Mouse (Mus musculus): ENCODE results near the gene Olfr617. TPM values are rescaled to one million over a fixed set of nuclear protein-coding genes. Genes with fewer than 3 reads are reported as not detected.
"Not testable (repeated sequence)": the region's sequence is repeated elsewhere in the genome, so short reads cannot be mapped to it uniquely, and the experiment has no call there.

Olfr617 gene
- not detected in 2 replicates for polyA plus RNA-seq (2015; fragmentation: Nextera tagmentation; extraction: Ambion mirVana)

DNA sequence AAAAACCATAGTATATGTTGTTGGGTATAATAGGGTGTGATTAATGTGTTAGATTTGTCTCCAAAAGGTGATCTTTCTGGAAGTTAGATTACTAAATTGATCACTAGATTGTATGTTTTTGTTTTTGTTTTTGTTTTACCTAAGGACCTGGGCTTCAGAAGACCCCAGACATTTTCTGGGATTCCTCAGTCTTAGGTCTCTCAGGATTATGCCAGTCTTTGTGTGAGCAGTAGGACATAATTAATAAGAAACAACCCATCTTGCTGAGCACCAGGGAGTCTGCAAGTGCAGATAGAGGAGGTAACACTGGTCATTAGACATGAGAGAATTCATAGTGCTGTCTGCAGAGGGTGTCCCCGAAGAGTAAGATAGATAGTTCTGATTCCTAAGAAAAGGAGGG is at the start of gene Olfr617:
Olfr617 (plus strand) TSS at position 301 of the 400 bp plus-strand sequence.
- WGBS: 82% methylated on average over 1 of the region's 1 CpGs
- no peak within 1 kb of the TSS for H3K27ac ChIP-seq (replicated peaks)
- H3K36me3 ChIP-seq: no peaks in the 10 kb centered on the region
- H3K4me2 ChIP-seq (replicated peaks): no peak within 1 kb of the TSS
- no peaks in the 10 kb centered on the region for H3K4me1 ChIP-seq
- no peaks in the 10 kb centered on the region for H3K9me3 ChIP-seq (replicated peaks)
- H3K27me3 ChIP-seq: no peaks in the 10 kb centered on the region
- no peak within 1 kb of the TSS for H3K9ac ChIP-seq
- ATAC-seq (ENCODE audit: insufficient number of reproducible peaks, low FRiP score, low TSS enrichment, low read depth): no peak
- no peak within 1 kb of the TSS for H3K4me3 ChIP-seq (replicated peaks)

DNA sequence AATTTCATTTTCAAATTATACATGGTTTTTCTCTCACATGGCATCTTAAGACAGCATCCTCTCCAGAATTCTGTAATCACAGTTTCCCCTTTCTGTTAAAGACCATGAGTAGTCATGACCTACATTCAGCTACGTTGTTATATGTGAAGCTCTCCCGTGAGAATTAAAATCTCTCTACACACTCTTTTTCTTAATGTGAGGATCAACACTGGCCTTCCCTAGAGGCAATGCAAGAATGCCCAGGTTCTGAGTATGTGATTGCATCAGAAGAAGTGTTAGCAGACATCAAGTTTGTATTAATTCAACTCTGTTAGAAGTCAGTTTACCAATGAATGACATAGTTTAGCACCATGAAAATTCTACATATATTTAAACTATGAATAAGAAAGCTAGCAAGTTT is 30.2 kb upstream of the Olfr617 start, which contains the start of gene Olfr612:
Olfr612 (minus strand) TSS at position 101 of the 400 bp plus-strand sequence.
- H3K27ac ChIP-seq (replicated peaks); H3K36me3 ChIP-seq; ATAC-seq (ENCODE audit: insufficient number of reproducible peaks, low FRiP score, low TSS enrichment, low read depth); H3K4me3 ChIP-seq (replicated peaks); H3K9ac ChIP-seq; H3K9me3 ChIP-seq (replicated peaks); H3K4me1 ChIP-seq; H3K4me2 ChIP-seq (replicated peaks); H3K27me3 ChIP-seq: not testable (repeated sequence)
- 76% methylated on average over 2 of the region's 2 CpGs for WGBS

DNA sequence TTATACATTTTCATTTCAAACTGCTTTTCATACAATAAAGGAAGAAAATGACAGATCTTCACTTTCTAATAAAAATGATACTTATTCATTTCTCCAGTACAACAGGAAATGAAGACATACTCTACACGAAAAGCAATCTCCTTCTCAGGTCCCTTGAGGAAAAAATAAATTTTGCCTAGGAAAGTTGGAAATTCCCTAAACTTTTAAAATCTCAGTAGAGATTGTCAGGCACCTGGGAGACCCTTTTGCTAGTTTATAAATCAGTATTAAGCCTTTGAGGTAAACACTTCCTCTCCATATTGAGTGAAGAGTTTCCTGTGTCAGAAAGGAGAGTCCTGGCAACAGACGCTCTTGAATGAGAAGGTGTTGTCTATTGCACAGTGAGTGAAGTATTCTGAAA is 25.1 kb upstream of the Olfr617 start, which contains the start of gene Olfr613:
Olfr613 (plus strand) TSS at position 301 of the 400 bp plus-strand sequence.
- H3K27me3 ChIP-seq: no peaks in the 10 kb centered on the region
- H3K36me3 ChIP-seq: no peaks in the 10 kb centered on the region
- H3K4me1 ChIP-seq: no peaks in the 10 kb centered on the region
- H3K4me2 ChIP-seq (replicated peaks): no peak within 1 kb of the TSS
- H3K4me3 ChIP-seq (replicated peaks): no peak within 1 kb of the TSS
- ATAC-seq (ENCODE audit: insufficient number of reproducible peaks, low FRiP score, low TSS enrichment, low read depth): no peak
- WGBS: 80% methylated on average over 2 of the region's 2 CpGs
- H3K9me3 ChIP-seq (replicated peaks): no peaks in the 10 kb centered on the region
- no peak within 1 kb of the TSS for H3K9ac ChIP-seq
- H3K27ac ChIP-seq (replicated peaks): no peak within 1 kb of the TSS

DNA sequence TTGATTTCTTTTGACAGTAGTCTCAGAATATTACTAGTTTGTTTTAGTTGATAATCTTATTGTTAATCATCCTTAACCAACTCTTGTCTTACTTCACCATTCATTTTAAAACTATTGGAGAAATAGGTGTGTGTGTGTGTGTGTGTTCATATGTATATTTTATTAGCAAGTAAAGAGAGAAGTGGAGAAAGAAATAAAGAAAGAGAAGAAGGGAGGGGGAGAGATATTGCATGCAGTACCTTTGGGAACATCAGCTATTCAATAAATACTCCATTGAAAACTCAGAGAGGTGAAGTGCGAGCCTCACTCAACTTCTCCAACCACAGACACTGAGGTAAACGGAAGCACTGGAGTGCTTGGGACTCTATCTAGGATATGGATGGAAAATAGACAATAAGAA is 17.1 kb upstream of the Olfr617 start, which contains the start of gene Olfr615:
Olfr615 (plus strand) TSS at position 301 of the 400 bp plus-strand sequence.
- Histone ChIP-seq H3K4me2 (replicated peaks) (no peak within 1 kb of the TSS), H3K27ac (replicated peaks) (no peak within 1 kb of the TSS), H3K4me1 (no peaks in the 10 kb centered on the region), H3K9me3 (replicated peaks) (no peaks in the 10 kb centered on the region), H3K4me3 (replicated peaks) (no peak within 1 kb of the TSS), H3K36me3 (no peaks in the 10 kb centered on the region), H3K9ac (no peak within 1 kb of the TSS), H3K27me3 (no peaks in the 10 kb centered on the region)
- ATAC-seq (ENCODE audit: insufficient number of reproducible peaks, low FRiP score, low TSS enrichment, low read depth): no peak
- 75% methylated on average over 2 of the region's 2 CpGs for WGBS

DNA sequence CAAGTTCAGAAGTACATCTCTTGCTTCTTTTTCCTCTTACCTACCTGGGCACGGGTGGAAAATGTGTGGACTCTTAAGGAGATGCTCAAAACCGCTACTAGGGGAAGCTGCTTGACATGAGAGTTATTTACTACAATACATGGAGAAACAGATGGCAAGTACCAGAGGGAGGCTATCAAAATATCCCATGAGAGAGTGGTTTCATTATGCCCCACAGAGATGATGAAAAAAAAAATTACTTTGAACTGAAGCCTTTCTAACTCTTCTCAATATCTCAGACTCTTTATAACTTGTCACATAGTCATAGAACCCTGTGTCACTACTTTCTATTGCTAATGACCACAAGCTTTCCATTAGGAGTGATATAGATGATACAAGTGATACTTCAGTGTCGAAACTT is 3.8 kb upstream of the Olfr617 start, which contains the start of gene Olfr616:
Olfr616 (minus strand) TSS at position 101 of the 400 bp plus-strand sequence.
- H3K27me3 ChIP-seq: no peaks in the 10 kb centered on the region
- no peak within 1 kb of the TSS for H3K4me3 ChIP-seq (replicated peaks)
- 76% methylated on average over 3 of the region's 3 CpGs for WGBS
- ATAC-seq (ENCODE audit: insufficient number of reproducible peaks, low FRiP score, low TSS enrichment, low read depth): no peak
- H3K9me3 ChIP-seq (replicated peaks): no peaks in the 10 kb centered on the region
- no peaks in the 10 kb centered on the region for H3K4me1 ChIP-seq
- H3K9ac ChIP-seq: no peak within 1 kb of the TSS
- no peak within 1 kb of the TSS for H3K4me2 ChIP-seq (replicated peaks)
- no peak within 1 kb of the TSS for H3K27ac ChIP-seq (replicated peaks)
- no peaks in the 10 kb centered on the region for H3K36me3 ChIP-seq

DNA sequence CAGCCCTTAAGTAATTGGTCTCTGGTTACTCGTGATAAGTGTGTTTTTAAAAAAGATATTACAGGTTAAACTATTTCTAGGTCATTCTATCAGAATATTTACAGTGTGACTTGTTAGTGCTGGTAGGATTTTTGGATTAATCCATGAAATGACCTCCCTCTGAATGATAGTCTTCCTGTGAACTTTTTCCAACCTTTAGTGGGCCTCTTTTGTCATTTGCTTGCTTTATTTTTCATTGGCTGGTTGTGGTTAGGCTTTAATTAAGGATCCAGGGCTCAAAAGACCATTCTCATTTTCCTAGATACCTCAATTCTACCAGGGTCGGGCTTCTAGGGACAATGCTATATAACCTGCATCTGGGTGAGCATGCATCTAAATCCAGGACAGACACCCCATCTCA is 16.9 kb downstream of the Olfr617 start, which contains the start of gene Olfr618:
Olfr618 (plus strand) TSS at position 301 of the 400 bp plus-strand sequence.
- no peaks in the 10 kb centered on the region for H3K36me3 ChIP-seq
- no peak for ATAC-seq (ENCODE audit: insufficient number of reproducible peaks, low FRiP score, low TSS enrichment, low read depth)
- H3K4me3 ChIP-seq (replicated peaks): no peak within 1 kb of the TSS
- no peaks in the 10 kb centered on the region for H3K27me3 ChIP-seq
- no peak within 1 kb of the TSS for H3K4me2 ChIP-seq (replicated peaks)
- 52% methylated on average over 2 of the region's 2 CpGs for WGBS
- H3K9ac ChIP-seq: no peak within 1 kb of the TSS
- H3K4me1 ChIP-seq: no peaks in the 10 kb centered on the region
- no peaks in the 10 kb centered on the region for H3K9me3 ChIP-seq (replicated peaks)
- no peak within 1 kb of the TSS for H3K27ac ChIP-seq (replicated peaks)

DNA sequence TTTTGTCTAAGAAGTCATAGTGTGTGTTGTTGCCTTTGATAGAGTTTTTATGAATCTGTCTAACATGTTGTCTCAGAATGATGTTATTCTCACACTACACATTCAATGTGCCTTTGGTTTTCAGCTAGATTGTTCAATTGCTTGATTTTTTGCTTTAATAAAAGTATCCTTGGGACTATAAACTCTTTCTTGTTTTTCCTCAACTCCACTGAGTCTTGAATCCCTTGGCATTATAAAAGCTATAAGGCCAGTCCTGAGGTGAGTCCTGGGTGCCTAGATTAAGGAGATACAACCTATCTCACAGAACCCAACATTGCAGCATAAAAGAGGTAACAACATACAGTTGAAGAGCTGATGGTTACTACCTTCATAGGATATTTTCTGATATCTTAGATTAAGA is 27.4 kb downstream of the Olfr617 start, which contains the start of gene Olfr619:
Olfr619 (plus strand) TSS at position 301 of the 400 bp plus-strand sequence.
- H3K4me3 ChIP-seq (replicated peaks): no peak within 1 kb of the TSS
- no peak within 1 kb of the TSS for H3K27ac ChIP-seq (replicated peaks)
- H3K9me3 ChIP-seq (replicated peaks): no peaks in the 10 kb centered on the region
- no peaks in the 10 kb centered on the region for H3K4me1 ChIP-seq
- ATAC-seq (ENCODE audit: insufficient number of reproducible peaks, low FRiP score, low TSS enrichment, low read depth): no peak
- H3K27me3 ChIP-seq: no peaks in the 10 kb centered on the region
- no peaks in the 10 kb centered on the region for H3K36me3 ChIP-seq
- H3K9ac ChIP-seq: no peak within 1 kb of the TSS
- H3K4me2 ChIP-seq (replicated peaks): no peak within 1 kb of the TSS

DNA sequence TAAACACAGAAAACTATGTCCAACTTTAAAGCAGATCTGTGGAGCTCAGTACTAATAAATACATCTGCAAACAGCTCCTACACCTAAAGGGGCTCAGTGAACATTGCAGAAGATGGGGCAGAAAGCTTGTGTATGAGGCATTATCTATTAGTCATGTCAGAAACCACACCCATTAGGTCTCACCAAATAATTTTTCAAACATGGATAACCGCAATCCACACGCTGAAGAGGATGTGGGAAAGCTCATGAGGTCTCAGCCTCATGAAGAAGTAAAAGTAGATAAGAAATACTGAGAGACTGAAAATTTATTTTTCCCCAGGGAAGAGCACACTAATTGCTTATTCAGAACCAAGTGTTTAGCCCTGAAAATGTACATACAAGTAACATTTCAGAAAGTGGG is 34.6 kb downstream of the Olfr617 start:
- Histone ChIP-seq H3K4me2 (replicated peaks) (no peak overlapping the region), H3K27ac (replicated peaks) (no peak overlapping the region), H3K9ac (no peak overlapping the region), H3K36me3 (no peaks in the 10 kb centered on the region), H3K27me3 (no peaks in the 10 kb centered on the region), H3K4me1 (no peaks in the 10 kb centered on the region), H3K4me3 (replicated peaks) (no peak overlapping the region), H3K9me3 (replicated peaks) (no peaks in the 10 kb centered on the region)
- 74% methylated on average over 2 of the region's 2 CpGs for WGBS
- ATAC-seq (ENCODE audit: insufficient number of reproducible peaks, low FRiP score, low TSS enrichment, low read depth): no peak

DNA sequence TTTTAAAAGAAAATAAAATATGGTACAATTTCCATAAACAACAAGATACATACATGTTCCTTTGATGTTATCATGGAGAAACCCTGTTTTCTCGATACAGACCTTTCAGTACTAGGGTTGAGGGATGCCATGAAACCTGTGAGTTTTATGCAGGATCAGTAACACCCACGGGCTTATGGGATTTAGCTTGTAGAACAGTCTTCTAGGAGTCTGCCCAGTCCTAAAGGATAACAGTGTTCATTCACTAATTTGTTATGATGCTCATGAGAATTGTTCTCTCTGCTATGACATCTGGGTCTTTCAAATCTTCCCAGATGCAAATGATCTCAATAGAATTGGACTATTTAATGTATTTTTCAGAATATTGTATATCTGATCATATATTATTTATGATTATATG is 39.6 kb downstream of the Olfr617 start, which contains the start of gene Olfr620:
Olfr620 (minus strand) TSS at position 101 of the 400 bp plus-strand sequence.
- Histone ChIP-seq H3K9ac (no peak within 1 kb of the TSS), H3K4me3 (replicated peaks) (no peak within 1 kb of the TSS), H3K4me2 (replicated peaks) (no peak within 1 kb of the TSS), H3K27ac (replicated peaks) (no peak within 1 kb of the TSS), H3K4me1 (no peaks in the 10 kb centered on the region), H3K9me3 (replicated peaks) (no peaks in the 10 kb centered on the region), H3K27me3 (no peaks in the 10 kb centered on the region), H3K36me3 (no peaks in the 10 kb centered on the region)
- no peak for ATAC-seq (ENCODE audit: insufficient number of reproducible peaks, low FRiP score, low TSS enrichment, low read depth)
- WGBS: 71% methylated on average over 2 of the region's 2 CpGs

Small RNAs within 50 kb of the gene (microRNA-seq; reads per million reads assigned to microRNA genes)
- gene Gm26506 (ENCODE audit: borderline number of aligned reads): not detected

Other genes with a start within 250 kb of the Olfr617 start
- 0.12 and 0.55 TPM in 2 replicates for gene Olfr598, start 249.5 kb upstream of the Olfr617 start, polyA plus RNA-seq (2015; fragmentation: Nextera tagmentation; extraction: Ambion mirVana)
- gene Olfr599, start 237.1 kb upstream of the Olfr617 start, polyA plus RNA-seq (2015; fragmentation: Nextera tagmentation; extraction: Ambion mirVana): not detected in 2 replicates
- not detected in 2 replicates for gene Olfr600, start 223.4 kb upstream of the Olfr617 start, polyA plus RNA-seq (2015; fragmentation: Nextera tagmentation; extraction: Ambion mirVana)
- 0.22 and 0.43 TPM in 2 replicates for gene Olfr601, start 210.4 kb upstream of the Olfr617 start, polyA plus RNA-seq (2015; fragmentation: Nextera tagmentation; extraction: Ambion mirVana)
- not detected in 2 replicates for gene Olfr603, start 186.9 kb upstream of the Olfr617 start, polyA plus RNA-seq (2015; fragmentation: Nextera tagmentation; extraction: Ambion mirVana)
- not detected in 2 replicates for gene Usp17lc, start 158.0 kb upstream of the Olfr617 start, polyA plus RNA-seq (2015; fragmentation: Nextera tagmentation; extraction: Ambion mirVana)
- gene Olfr605, start 127.6 kb upstream of the Olfr617 start, polyA plus RNA-seq (2015; fragmentation: Nextera tagmentation; extraction: Ambion mirVana): not detected in 2 replicates
- gene Olfr606, start 124.0 kb upstream of the Olfr617 start, polyA plus RNA-seq (2015; fragmentation: Nextera tagmentation; extraction: Ambion mirVana): 0.16 TPM in 1 of 2 replicates, not detected in the other
- gene Olfr607, start 108.9 kb upstream of the Olfr617 start, polyA plus RNA-seq (2015; fragmentation: Nextera tagmentation; extraction: Ambion mirVana): 0.18 TPM in 1 of 2 replicates, not detected in the other
- 0.14 and 0.25 TPM in 2 replicates for gene Olfr608, start 103.2 kb upstream of the Olfr617 start, polyA plus RNA-seq (2015; fragmentation: Nextera tagmentation; extraction: Ambion mirVana)
- not detected in 2 replicates for gene Olfr609, start 75.0 kb upstream of the Olfr617 start, polyA plus RNA-seq (2015; fragmentation: Nextera tagmentation; extraction: Ambion mirVana)
- gene Olfr610, start 60.9 kb upstream of the Olfr617 start, polyA plus RNA-seq (2015; fragmentation: Nextera tagmentation; extraction: Ambion mirVana): 0.28 TPM in 1 of 2 replicates, not detected in the other
- not detected in 2 replicates for gene Olfr611, start 52.2 kb upstream of the Olfr617 start, polyA plus RNA-seq (2015; fragmentation: Nextera tagmentation; extraction: Ambion mirVana)
- 0.26 and 0.27 TPM in 2 replicates for gene Olfr612, start 30.3 kb upstream of the Olfr617 start, polyA plus RNA-seq (2015; fragmentation: Nextera tagmentation; extraction: Ambion mirVana)
- gene Olfr613, start 25.0 kb upstream of the Olfr617 start, polyA plus RNA-seq (2015; fragmentation: Nextera tagmentation; extraction: Ambion mirVana): 0.08 and 0.11 TPM in 2 replicates
- 0.25 and 0.29 TPM in 2 replicates for gene Olfr615, start 17.0 kb upstream of the Olfr617 start, polyA plus RNA-seq (2015; fragmentation: Nextera tagmentation; extraction: Ambion mirVana)
- 0.11 TPM in 2 replicates for gene Olfr616, start 3.9 kb upstream of the Olfr617 start, polyA plus RNA-seq (2015; fragmentation: Nextera tagmentation; extraction: Ambion mirVana)
- 0.07 TPM in 1 of 2 replicates, not detected in the other for gene Olfr618, start 17.0 kb downstream of the Olfr617 start, polyA plus RNA-seq (2015; fragmentation: Nextera tagmentation; extraction: Ambion mirVana)
- 0.20 TPM in 1 of 2 replicates, not detected in the other for gene Olfr619, start 27.5 kb downstream of the Olfr617 start, polyA plus RNA-seq (2015; fragmentation: Nextera tagmentation; extraction: Ambion mirVana)
- gene Olfr620, start 39.5 kb downstream of the Olfr617 start, polyA plus RNA-seq (2015; fragmentation: Nextera tagmentation; extraction: Ambion mirVana): 0.21 and 0.24 TPM in 2 replicates
- gene Olfr622, start 69.6 kb downstream of the Olfr617 start, polyA plus RNA-seq (2015; fragmentation: Nextera tagmentation; extraction: Ambion mirVana): 0.29 and 0.68 TPM in 2 replicates
- not detected in 2 replicates for gene Olfr623, start 90.6 kb downstream of the Olfr617 start, polyA plus RNA-seq (2015; fragmentation: Nextera tagmentation; extraction: Ambion mirVana)
- 0.04 and 0.07 TPM in 2 replicates for gene Olfr624, start 98.1 kb downstream of the Olfr617 start, polyA plus RNA-seq (2015; fragmentation: Nextera tagmentation; extraction: Ambion mirVana)
- not detected in 2 replicates for gene Olfr625-ps1, start 109.7 kb downstream of the Olfr617 start, polyA plus RNA-seq (2015; fragmentation: Nextera tagmentation; extraction: Ambion mirVana)
- gene Olfr243, start 141.6 kb downstream of the Olfr617 start, polyA plus RNA-seq (2015; fragmentation: Nextera tagmentation; extraction: Ambion mirVana): 0.17 TPM in 1 of 2 replicates, not detected in the other
- gene Olfr628, start 157.3 kb downstream of the Olfr617 start, polyA plus RNA-seq (2015; fragmentation: Nextera tagmentation; extraction: Ambion mirVana): not detected in 2 replicates
- 0.09 TPM in 1 of 2 replicates, not detected in the other for gene Olfr629, start 171.9 kb downstream of the Olfr617 start, polyA plus RNA-seq (2015; fragmentation: Nextera tagmentation; extraction: Ambion mirVana)
- not detected in 2 replicates for gene Olfr630, start 184.3 kb downstream of the Olfr617 start, polyA plus RNA-seq (2015; fragmentation: Nextera tagmentation; extraction: Ambion mirVana)
- 0.25 and 0.43 TPM in 2 replicates for gene Olfr69, start 198.5 kb downstream of the Olfr617 start, polyA plus RNA-seq (2015; fragmentation: Nextera tagmentation; extraction: Ambion mirVana)
- gene Olfr68, start 206.6 kb downstream of the Olfr617 start, polyA plus RNA-seq (2015; fragmentation: Nextera tagmentation; extraction: Ambion mirVana): 0.12 TPM in 1 of 2 replicates, not detected in the other
- not detected in 2 replicates for gene Olfr67, start 218.8 kb downstream of the Olfr617 start, polyA plus RNA-seq (2015; fragmentation: Nextera tagmentation; extraction: Ambion mirVana)
- gene Hbb-bt, start 240.9 kb downstream of the Olfr617 start, polyA plus RNA-seq (2015; fragmentation: Nextera tagmentation; extraction: Ambion mirVana): 2,578 and 3,288 TPM in 2 replicates

Data from embryonic facial prominence, embryonic 15.5 days (tissue).